Mouse (Mus musculus) neural tube, embryonic 12.5 days (tissue): ENCODE results near the gene Gm29427. TPM values are rescaled to one million over a fixed set of nuclear protein-coding genes. Genes with fewer than 3 reads are reported as not detected.

Source experiments
- ATAC-seq: fragments of 200-750 bp; cut with Nextera tagmentation; 2 replicates; pipeline ENCODE4 v1.8.0; 2017; ENCODE audit warnings: low read depth, mild to moderate bottlenecking, moderate TSS enrichment, moderate library complexity; ENCODE audit not compliant: low FRiP score
- H3K27ac ChIP-seq: fragments of 300-500 bp; sonication (generic); 2 replicates; pipeline ENCODE4 v1.5.1; 2016
- H3K27me3 ChIP-seq: fragments of 300-500 bp; sonication (generic); replicated peaks from 2 replicates; pipeline ENCODE4 v1.6.1; 2016; ENCODE audit warnings: mild to moderate bottlenecking
- H3K36me3 ChIP-seq: fragments of 300-500 bp; sonication (generic); 2 replicates; pipeline ENCODE4 v1.6.1; 2016; ENCODE audit warnings: mild to moderate bottlenecking
- H3K4me1 ChIP-seq: fragments of 300-500 bp; sonication (generic); 2 replicates; pipeline ENCODE4 v1.6.1; 2016
- H3K4me2 ChIP-seq: fragments of 300-500 bp; sonication (generic); replicated peaks from 2 replicates; pipeline ENCODE4 v1.6.1; 2016; ENCODE audit warnings: mild to moderate bottlenecking
- H3K4me3 ChIP-seq: fragments of 300-500 bp; sonication (generic); 2 replicates; pipeline ENCODE4 v1.5.1; 2016
- H3K9ac ChIP-seq: fragments of 300-500 bp; sonication (generic); 2 replicates; pipeline ENCODE4 v1.6.1; 2016; ENCODE audit warnings: mild to moderate bottlenecking
- H3K9me3 ChIP-seq: fragments of 300-500 bp; sonication (generic); 2 replicates; pipeline ENCODE4 v1.6.1; 2016; ENCODE audit warnings: mild to moderate bottlenecking
- WGBS: fragments of 180-500 bp; shearing (Covaris S2); methylation state at CpG from one replicate; pipeline ENCODE4 v1.1.7; 2016; 5-methylcytosine and 5-hydroxymethylcytosine counted together
- polyA plus RNA-seq: library from polyadenylated mRNA; unstranded; fragments of >200 nt; fragmentation: Nextera tagmentation; extraction: Ambion mirVana; gene quantifications from 2 replicates; pipeline ENCODE4 v1.2.1, GENCODE M21; 2016

Gm29427 gene
- polyA plus RNA-seq, 1 experiment from 2014 or later, result not detected

DNA sequence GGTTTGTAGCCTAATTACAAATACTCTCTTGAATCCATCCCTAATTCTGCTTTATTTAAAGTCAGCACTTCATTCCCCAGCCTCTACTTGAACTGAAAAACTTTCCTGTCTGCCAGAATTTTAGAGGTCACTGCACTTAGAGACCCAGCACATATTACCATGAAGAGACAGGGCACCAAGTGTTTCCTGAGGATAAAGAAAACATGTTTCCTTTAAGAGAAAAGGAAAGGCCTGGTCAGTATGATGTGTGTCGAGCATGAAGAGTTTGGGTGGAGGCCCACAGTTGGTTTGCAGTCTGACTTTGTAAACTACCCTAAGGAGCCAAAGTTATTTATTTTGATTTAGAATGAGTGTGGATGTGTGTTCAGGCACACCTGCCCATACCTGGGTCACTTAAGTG lies 12.5 kb upstream of the Gm29427 start:
- WGBS, result 84% methylated on average over 1 of the region's 1 CpGs
- H3K27ac ChIP-seq, result no peak overlapping the region

DNA sequence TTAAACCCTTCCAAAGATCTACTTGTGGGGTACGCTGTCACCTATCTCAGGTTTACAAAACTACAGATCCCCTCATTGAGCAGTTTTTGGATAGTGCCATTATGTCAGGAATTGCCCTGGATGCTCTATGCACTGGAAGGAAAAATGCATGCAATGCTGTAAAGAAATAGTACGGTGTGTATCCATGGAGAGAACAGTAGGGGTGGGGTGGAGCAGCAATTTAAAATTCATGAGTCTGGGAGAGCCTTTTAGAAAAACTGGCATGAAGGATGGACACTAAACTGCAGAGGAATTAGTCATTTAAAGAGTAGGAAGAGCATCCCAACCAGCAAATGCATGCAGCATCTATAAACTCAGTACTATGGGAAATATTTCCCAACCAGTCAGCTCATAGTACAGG lies 10.8 kb upstream of the Gm29427 start:
- Histone ChIP-seq H3K4me1 (no peaks in the 10 kb centered on the region), H3K36me3 (no peaks in the 10 kb centered on the region), H3K4me2 (no peak overlapping the region), H3K9me3 (no peaks in the 10 kb centered on the region), H3K27ac (no peak overlapping the region), H3K4me3 (no peak overlapping the region), H3K9ac (no peak overlapping the region), H3K27me3 (no peaks in the 10 kb centered on the region)
- 68% methylated on average over 2 of the region's 2 CpGs for WGBS
- no peak for ATAC-seq

More for the DNA sequence above, 12.5 kb upstream of the Gm29427 start:
- no peaks in the 10 kb centered on the region for H3K27me3 ChIP-seq
- no peak overlapping the region for H3K4me3 ChIP-seq
- H3K36me3 ChIP-seq, result no peaks in the 10 kb centered on the region
- ATAC-seq, result no peak
- no peak overlapping the region for H3K4me2 ChIP-seq
- no peak overlapping the region for H3K9ac ChIP-seq
- H3K9me3 ChIP-seq, result no peaks in the 10 kb centered on the region
- no peaks in the 10 kb centered on the region for H3K4me1 ChIP-seq

DNA sequence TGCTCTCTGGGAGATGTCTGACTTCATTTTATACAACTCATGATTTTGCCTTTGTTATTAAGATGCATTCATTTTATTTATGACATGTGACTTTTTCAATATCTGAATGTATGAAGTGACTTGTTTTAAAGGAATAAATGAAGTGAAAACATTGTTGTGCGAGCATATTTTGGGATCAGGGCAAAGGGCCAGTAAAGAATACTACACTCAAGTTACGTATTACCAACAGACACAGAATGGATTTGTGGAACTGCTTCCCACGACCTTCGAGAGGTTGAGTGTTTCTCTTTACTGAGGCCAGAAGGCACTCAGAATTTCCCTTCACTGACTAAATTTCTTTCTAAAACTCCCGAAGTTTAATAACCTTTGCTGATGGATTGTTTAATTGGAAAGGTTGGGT lies 8.6 kb upstream of the Gm29427 start:
- H3K27ac ChIP-seq, result no peak overlapping the region
- no peak overlapping the region for H3K4me3 ChIP-seq
- H3K36me3 ChIP-seq, result 0 out of 2 replicates have a peak, but pooled peaks cover 1% of the 10 kb centered on the region
- H3K27me3 ChIP-seq, result no peaks in the 10 kb centered on the region
- H3K9me3 ChIP-seq, result no peaks in the 10 kb centered on the region
- WGBS, result 91% methylated on average over 5 of the region's 5 CpGs
- no peaks in the 10 kb centered on the region for H3K4me1 ChIP-seq
- ATAC-seq, result no peak
- H3K9ac ChIP-seq, result no peak overlapping the region
- H3K4me2 ChIP-seq, result no peak overlapping the region

DNA sequence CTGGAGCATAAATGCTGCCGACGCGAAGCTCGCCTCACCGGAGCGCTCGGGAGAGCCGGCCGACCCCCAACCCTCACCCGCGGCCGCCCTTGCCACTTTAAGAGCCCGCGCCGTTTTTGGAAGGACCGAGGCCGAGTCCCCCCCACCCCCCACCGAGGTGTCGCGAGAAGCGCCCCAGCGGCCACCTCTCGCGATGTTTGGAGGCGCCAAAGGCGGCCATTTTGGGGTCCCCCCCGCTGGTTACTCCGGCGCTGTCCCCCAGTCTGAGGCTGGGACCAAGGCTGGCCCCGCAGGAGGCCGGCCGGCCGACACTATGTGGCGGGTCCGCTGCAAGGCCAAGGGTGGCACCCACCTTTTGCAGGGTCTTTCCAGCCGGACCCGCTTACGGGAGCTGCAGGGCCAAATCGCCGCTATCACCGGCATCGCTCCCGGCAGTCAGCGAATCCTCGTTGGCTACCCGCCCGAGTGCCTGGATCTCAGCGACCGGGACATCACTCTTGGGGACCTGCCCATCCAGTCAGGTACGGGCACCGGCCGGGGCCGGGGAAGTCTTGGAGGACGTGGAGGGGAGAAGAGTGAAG lies 1.8 kb upstream of the Gm29427 start, which contains the start of gene Yod1:
Gene Yod1, plus strand, starts transcription at position 37 of the 581 bp plus-strand sequence.
- peak within 1 kb of the TSS; percentile 82 for H3K9ac ChIP-seq
- 0 out of 2 replicates have a peak, but pooled peaks cover 4% of the 10 kb centered on the region for H3K36me3 ChIP-seq
- no peaks in the 10 kb centered on the region for H3K27me3 ChIP-seq
- H3K4me1 ChIP-seq, result peaks cover 18% of the 10 kb centered on the region
- peak within 1 kb of the TSS; percentile 99 for H3K4me2 ChIP-seq
- H3K9me3 ChIP-seq, result no peaks in the 10 kb centered on the region
- under 1% methylated on average over 54 of the region's 54 CpGs for WGBS
- H3K4me3 ChIP-seq, result peak within 1 kb of the TSS; percentile 64
- H3K27ac ChIP-seq, result 0 out of 2 replicates have a peak within 1 kb of the TSS, but pooled peaks have one; percentile 37
- peak; percentile 80 for ATAC-seq

DNA sequence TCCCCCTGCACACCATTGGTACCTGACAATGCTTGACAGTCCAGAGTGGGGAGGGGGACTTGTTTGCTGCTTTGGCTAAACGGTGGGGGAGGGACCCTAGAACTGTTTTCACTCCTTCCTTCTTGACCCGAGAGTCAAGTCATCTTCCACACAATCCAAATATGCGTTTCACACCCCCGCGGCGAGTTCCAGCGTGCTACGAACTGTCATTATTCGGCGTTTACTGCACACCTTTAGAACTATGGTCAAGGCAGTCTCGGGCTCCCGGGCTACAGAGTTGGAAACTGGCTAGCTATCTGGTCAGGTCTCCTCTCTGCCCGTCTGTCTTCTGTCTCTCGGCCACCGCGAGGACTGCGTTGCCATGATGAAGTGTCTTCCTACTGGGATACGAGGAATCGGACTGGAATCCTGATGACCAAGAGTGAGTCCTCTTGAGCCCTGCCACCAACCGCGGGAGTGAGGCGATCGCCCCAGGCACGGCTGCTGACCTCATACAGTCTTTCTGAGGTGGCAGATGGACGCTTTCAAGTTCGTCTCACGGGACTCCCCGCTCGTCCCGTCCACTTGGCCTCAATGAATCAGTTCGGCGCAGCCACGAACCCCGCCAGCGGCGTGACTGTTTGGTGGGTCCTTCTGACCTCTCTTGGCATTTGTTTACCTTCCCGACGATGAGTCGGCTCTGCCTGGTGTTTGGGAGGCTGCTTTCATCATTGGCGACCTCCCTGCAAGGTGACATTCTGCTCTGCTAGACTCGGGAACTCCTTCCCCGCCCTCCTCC lies 1.1 kb upstream of the Gm29427 start:
- peak overlapping the region; percentile 64 for H3K4me3 ChIP-seq
- H3K9me3 ChIP-seq, result no peaks in the 10 kb centered on the region
- H3K27me3 ChIP-seq, result no peaks in the 10 kb centered on the region
- H3K36me3 ChIP-seq, result 0 out of 2 replicates have a peak, but pooled peaks cover 4% of the 10 kb centered on the region
- H3K4me2 ChIP-seq, result peak overlapping the region; percentile 99
- peaks cover 18% of the 10 kb centered on the region for H3K4me1 ChIP-seq
- peak; percentile 21 for ATAC-seq
- H3K27ac ChIP-seq, result 0 out of 2 replicates have a peak overlapping the region, but pooled peaks have one; percentile 37
- WGBS, result under 1% methylated on average over 42 of the region's 42 CpGs
- peak overlapping the region; percentile 82 for H3K9ac ChIP-seq

DNA sequence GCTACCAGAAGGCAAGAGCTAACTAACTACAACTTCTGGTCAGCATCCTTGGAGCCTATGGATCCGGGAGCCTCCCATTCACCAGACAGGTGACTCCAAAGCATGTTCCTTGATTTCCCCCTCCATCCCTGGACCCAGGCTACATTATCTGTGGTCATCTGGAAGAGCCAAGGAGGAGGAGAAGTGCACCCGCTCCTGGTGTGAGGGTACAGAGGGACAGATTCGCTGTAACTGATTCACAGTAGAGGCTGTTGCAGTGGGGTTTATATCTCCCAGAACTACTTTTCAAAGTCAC lies 566 bp upstream of the Gm29427 start:
- 2% methylated on average over 3 of the region's 3 CpGs for WGBS
- Histone ChIP-seq H3K9ac (peak overlapping the region; percentile 82), H3K4me3 (peak overlapping the region; percentile 64), H3K4me1 (peaks cover 18% of the 10 kb centered on the region), H3K27ac (0 out of 2 replicates have a peak overlapping the region, but pooled peaks have one; percentile 37), H3K27me3 (no peaks in the 10 kb centered on the region), H3K9me3 (no peaks in the 10 kb centered on the region), H3K4me2 (peak overlapping the region; percentile 99), H3K36me3 (0 out of 2 replicates have a peak, but pooled peaks cover 4% of the 10 kb centered on the region)
- ATAC-seq, result peak; percentile 11

DNA sequence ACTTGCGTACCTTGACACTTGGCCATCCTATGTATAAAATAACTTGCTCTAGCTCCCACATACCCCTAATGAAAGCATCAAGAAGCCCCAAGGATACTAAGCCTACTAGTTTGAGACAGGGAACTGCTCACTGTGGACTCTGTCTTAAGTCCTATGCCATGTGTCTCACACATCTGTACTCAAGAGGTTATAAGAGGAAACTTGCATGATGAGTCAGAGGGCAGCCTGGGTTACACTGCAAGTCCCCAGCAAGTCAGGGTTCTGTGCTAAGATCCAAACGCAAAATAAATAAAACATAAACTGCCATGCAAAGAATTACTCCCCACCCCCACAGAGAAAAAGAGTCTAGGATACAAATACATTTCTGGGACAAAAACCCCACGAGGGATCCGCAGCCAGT lies 1.6 kb downstream of the Gm29427 start:
- Histone ChIP-seq H3K27ac (no peak overlapping the region), H3K4me1 (peaks cover 18% of the 10 kb centered on the region), H3K4me2 (no peak overlapping the region), H3K27me3 (no peaks in the 10 kb centered on the region), H3K4me3 (no peak overlapping the region), H3K9me3 (no peaks in the 10 kb centered on the region), H3K36me3 (0 out of 2 replicates have a peak, but pooled peaks cover under 1% of the 10 kb centered on the region), H3K9ac (no peak overlapping the region)
- no peak for ATAC-seq
- WGBS, result 80% methylated on average over 4 of the region's 4 CpGs

DNA sequence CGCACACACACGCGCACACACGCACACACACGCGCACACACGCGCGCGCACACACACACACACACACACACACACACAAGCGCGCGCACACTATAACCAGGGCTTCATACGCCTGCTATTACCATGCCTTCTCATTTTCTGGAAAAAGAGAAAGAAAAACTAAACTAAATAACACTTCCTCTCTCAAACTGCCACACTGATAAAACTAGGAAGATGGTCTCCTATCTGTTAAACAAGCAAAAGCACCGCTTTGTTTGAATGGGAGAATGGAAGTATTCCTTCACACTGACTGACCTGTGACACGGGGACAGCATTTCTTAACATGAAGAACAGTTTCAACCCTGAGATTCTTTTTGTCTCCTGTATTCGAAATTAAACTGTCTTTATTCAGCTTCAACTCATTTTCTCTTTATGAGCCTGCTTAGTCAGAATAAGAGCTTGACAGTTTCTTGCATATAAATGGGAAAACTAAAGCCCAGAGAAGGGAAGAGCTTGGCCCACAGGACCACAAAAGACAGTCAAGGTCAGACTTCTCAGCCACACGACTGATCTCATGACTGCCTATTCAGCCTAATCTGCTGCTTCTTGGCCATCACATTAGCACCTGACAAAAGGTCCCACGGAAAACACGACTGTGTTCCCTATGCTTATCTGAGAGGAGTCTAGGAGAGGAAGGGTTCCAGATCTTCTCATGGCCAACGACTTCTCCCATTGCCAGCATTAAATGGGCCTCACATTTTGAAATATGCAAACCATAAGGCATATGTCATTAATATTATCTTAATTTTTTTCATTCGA lies 5.1 kb downstream of the Gm29427 start:
- ATAC-seq, result no peak
- Histone ChIP-seq H3K36me3 (peaks cover 16% of the 10 kb centered on the region), H3K9ac (no peak overlapping the region), H3K9me3 (no peaks in the 10 kb centered on the region), H3K4me3 (no peak overlapping the region), H3K27ac (no peak overlapping the region), H3K27me3 (no peaks in the 10 kb centered on the region), H3K4me2 (no peak overlapping the region), H3K4me1 (peaks cover 6% of the 10 kb centered on the region)
- WGBS, result 86% methylated on average over 22 of the region's 22 CpGs

DNA sequence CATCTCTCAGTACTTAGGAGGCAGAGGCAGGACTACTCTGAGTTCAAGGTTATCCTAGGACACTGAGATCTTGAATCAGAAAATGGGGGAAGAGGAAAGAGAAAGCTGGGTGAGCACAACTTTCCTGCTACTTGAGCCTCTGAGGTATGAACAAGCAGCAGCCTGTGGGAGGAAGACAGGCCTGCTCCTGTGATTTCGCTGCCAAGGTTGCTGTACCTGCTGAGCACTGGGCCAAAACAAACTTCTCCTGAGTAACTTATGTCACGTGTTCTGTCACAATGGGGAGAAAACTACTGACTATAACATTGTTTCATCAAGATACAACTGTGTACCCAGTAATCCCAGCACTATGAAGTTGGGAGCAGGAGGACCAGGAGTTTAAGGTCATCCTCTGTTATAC lies 12.0 kb downstream of the Gm29427 start:
- WGBS, result 79% methylated on average over 2 of the region's 2 CpGs
- Histone ChIP-seq H3K36me3 (peaks cover 68% of the 10 kb centered on the region), H3K9ac (no peak overlapping the region)

DNA sequence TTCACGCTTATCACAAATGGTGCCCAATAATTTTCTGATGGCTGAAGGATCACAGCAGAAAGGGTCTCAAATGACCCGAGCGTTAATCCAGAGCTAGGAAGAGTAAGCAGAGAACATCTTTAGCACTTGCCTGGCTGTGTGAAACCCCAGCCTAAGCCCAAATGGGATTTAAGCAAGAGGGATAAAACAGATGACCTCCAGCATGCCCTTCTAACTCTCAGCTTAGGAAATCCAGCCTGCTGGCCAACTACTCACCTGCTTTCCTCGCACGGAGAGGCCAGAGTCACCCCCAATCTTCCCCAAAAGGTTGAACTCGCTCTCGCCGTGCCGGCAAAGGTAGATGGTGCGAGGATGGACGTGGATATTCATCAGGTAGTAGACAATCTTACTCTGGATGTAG lies 13.6 kb downstream of the Gm29427 start:
- H3K9ac ChIP-seq, result no peak overlapping the region
- H3K27me3 ChIP-seq, result no peaks in the 10 kb centered on the region
- no peak for ATAC-seq
- H3K4me2 ChIP-seq, result no peak overlapping the region
- H3K9me3 ChIP-seq, result no peaks in the 10 kb centered on the region
- no peaks in the 10 kb centered on the region for H3K4me1 ChIP-seq
- WGBS, result 96% methylated on average over 11 of the region's 11 CpGs
- peaks cover 78% of the 10 kb centered on the region for H3K36me3 ChIP-seq
- no peak overlapping the region for H3K27ac ChIP-seq
- H3K4me3 ChIP-seq, result no peak overlapping the region

More for the DNA sequence above, 12.0 kb downstream of the Gm29427 start:
- Histone ChIP-seq H3K4me3 (no peak overlapping the region), H3K9me3 (no peaks in the 10 kb centered on the region), H3K27ac (no peak overlapping the region), H3K4me1 (no peaks in the 10 kb centered on the region), H3K4me2 (no peak overlapping the region), H3K27me3 (no peaks in the 10 kb centered on the region)
- ATAC-seq, result no peak

DNA sequence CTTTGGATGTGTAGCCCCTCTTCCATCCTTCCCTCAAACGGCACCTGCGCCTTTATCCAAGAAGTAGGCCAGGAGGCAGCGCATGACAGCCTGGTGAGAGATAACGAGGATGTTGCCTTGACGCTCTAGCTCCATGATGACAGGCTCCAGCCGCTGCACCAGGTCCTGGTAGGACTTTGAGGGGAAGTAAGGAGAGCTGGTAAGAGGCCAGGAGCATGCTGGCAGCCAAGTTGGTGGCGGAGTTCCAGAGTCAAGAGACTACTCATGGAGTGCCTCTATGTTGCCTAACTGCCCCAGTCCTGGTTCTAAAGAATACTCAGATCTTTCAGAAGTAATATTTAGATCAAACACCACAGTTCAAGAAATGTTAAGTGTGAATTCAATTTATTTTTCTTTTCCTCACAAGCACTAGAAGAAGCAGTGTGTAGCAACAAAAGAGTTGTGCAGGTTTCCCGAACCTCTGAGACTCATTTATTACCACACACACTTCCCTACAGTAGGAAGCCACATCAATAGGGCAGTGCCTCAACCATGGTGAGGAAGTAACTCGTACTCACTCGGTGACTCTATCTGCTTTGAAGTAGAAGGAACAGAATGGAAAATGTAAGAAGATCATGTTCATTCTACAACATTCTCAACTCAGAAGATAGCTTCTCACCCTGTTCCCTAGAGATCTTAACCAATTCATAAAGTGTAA lies 15.5 kb downstream of the Gm29427 start:
- Histone ChIP-seq H3K4me3 (no peak overlapping the region), H3K27me3 (no peaks in the 10 kb centered on the region), H3K4me2 (no peak overlapping the region), H3K36me3 (peaks cover 66% of the 10 kb centered on the region), H3K9me3 (no peaks in the 10 kb centered on the region), H3K4me1 (no peaks in the 10 kb centered on the region), H3K9ac (no peak overlapping the region), H3K27ac (no peak overlapping the region)
- WGBS, result 93% methylated on average over 10 of the region's 10 CpGs
- no peak for ATAC-seq
